Mouse (Mus musculus) liver, embryonic 15.5 days (tissue): ENCODE results near the gene Slc24a1. TPM values are rescaled to one million over a fixed set of nuclear protein-coding genes. Genes with fewer than 3 reads are reported as not detected.

Experiments
- ATAC-seq: fragments of 200-750 bp; cut with Nextera tagmentation; 2 replicates; pipeline ENCODE4 v1.8.0; 2017; ENCODE audit warnings: moderate number of reproducible peaks, mild to moderate bottlenecking, moderate library complexity; ENCODE audit not compliant: insufficient read depth
- H3K27ac ChIP-seq: fragments of 300-500 bp; sonication (generic); replicated peaks from 2 replicates; pipeline ENCODE4 v1.5.1; 2015; ENCODE audit warnings: mild to moderate bottlenecking, inconsistent platforms
- H3K27me3 ChIP-seq: fragments of 300-500 bp; sonication (generic); 2 replicates; pipeline ENCODE4 v1.6.1; 2015; ENCODE audit warnings: mild to moderate bottlenecking, inconsistent platforms
- H3K36me3 ChIP-seq: fragments of 300-500 bp; sonication (generic); replicated peaks from 2 replicates; pipeline ENCODE4 v1.6.1; 2015; ENCODE audit warnings: moderate library complexity, mild to moderate bottlenecking, inconsistent platforms
- H3K4me1 ChIP-seq: fragments of 300-500 bp; sonication (generic); replicated peaks from 2 replicates; pipeline ENCODE4 v1.6.1; 2015; ENCODE audit warnings: inconsistent platforms
- H3K4me2 ChIP-seq: fragments of 300-500 bp; sonication (generic); 2 replicates; pipeline ENCODE4 v1.6.1; 2015; ENCODE audit warnings: moderate library complexity, mild to moderate bottlenecking, inconsistent platforms
- H3K4me3 ChIP-seq: fragments of 300-500 bp; sonication (generic); replicated peaks from 2 replicates; pipeline ENCODE4 v1.5.1; 2015; ENCODE audit warnings: mild to moderate bottlenecking, inconsistent platforms
- H3K9ac ChIP-seq: fragments of 300-500 bp; sonication (generic); 2 replicates; pipeline ENCODE4 v1.6.1; 2015; ENCODE audit warnings: moderate library complexity, mild to moderate bottlenecking, inconsistent platforms
- H3K9me3 ChIP-seq: fragments of 300-500 bp; sonication (generic); replicated peaks from 2 replicates; pipeline ENCODE4 v1.6.1; 2016; ENCODE audit warnings: inconsistent platforms
- WGBS: fragments of 180-500 bp; shearing (Covaris S2); methylation state at CpG from one replicate; pipeline ENCODE4 v1.1.7; 2015; ENCODE audit warnings: mixed read lengths; ENCODE audit not compliant: insufficient replicate concordance; 5-methylcytosine and 5-hydroxymethylcytosine counted together
- polyA plus RNA-seq: library from polyadenylated mRNA; unstranded; fragments of >200 nt; fragmentation: Nextera tagmentation; extraction: Ambion mirVana; gene quantifications from 2 replicates; pipeline ENCODE4 v1.2.1, GENCODE M21; 2015

The Slc24a1 gene
- polyA plus RNA-seq, 1 experiment from 2014 or later, result 0.05 TPM

DNA sequence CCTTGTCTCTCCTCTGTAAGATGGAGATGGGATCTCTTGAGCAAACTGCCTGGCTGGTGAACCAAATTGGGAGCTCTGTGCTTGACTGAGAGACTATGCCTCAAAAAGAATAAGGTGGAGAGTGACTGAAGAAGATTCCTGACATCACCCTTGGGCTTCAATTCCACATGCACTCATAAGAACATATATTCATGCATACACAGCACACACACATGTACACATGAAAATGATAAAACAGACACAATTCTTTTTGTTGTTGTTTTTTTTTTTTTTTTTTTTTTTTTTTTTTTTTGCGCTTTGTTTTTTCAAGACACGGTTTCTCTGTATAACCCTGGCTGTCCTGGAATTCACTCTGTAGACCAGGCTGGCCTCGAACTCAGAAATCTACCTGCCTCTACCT, 5.9 kb upstream of the Slc24a1 start:
- no peak overlapping the region for H3K9ac ChIP-seq
- no peak overlapping the region for H3K4me3 ChIP-seq
- no peaks in the 10 kb centered on the region for H3K27me3 ChIP-seq
- peaks cover 49% of the 10 kb centered on the region for H3K4me1 ChIP-seq
- no peaks in the 10 kb centered on the region for H3K9me3 ChIP-seq
- H3K4me2 ChIP-seq, result no peak overlapping the region
- peaks cover under 1% of the 10 kb centered on the region for H3K36me3 ChIP-seq
- no peak overlapping the region for H3K27ac ChIP-seq
- ATAC-seq, result no peak
- WGBS, result 79% methylated on average over 3 of the region's 3 CpGs

DNA sequence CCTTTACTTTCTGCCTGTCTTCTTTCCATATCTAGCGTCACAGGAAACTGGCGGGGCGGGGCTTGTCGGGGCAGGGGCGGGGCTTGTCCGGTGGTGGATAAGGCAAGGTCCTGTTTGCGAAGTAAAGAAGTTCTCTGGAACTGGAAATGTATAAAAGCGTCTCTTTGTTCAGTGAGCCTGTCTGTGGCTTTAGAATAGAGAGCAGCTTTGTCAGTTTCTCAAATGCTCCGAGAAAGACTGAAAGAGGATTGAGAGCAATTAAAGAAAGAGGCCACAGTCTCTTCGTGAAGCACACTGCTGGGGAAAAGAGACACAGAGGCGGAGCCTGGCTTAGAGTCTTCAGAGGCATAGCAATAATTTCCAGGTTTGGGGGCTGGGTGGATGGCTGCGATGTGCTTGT, 4.9 kb upstream of the Slc24a1 start:
- H3K4me1 ChIP-seq, result peaks cover 48% of the 10 kb centered on the region
- no peaks in the 10 kb centered on the region for H3K9me3 ChIP-seq
- 5% methylated on average over 12 of the region's 12 CpGs for WGBS
- no peak for ATAC-seq
- H3K4me2 ChIP-seq, result peak overlapping the region; percentile 63
- H3K9ac ChIP-seq, result 0 out of 2 replicates have a peak overlapping the region, but pooled peaks have one; percentile 23
- H3K27me3 ChIP-seq, result peaks cover 7% of the 10 kb centered on the region
- peak overlapping the region; percentile 45; the same call in 1 of the 2 replicates for H3K27ac ChIP-seq
- H3K4me3 ChIP-seq, result peak overlapping the region; percentile 42
- H3K36me3 ChIP-seq, result no peaks in the 10 kb centered on the region

DNA sequence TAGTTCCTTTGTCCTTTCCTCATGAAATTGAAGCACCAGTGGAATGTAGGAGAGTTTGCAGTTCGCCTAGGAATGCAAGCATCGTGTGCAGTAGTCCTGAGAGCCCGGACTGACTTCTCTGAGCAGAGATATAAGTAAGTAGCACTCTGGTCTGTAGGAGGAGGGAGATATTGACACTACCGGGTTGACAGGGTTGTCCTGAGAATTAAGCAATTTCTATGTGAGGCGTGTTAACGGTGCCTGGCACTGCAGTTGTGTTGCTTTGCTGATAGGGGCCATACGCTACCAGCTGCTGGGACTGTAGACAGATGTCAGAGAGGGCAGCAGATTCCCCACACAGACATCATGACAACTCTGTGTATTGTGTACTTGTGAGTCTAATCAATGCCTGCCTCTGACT, 1.8 kb upstream of the Slc24a1 start:
- H3K4me2 ChIP-seq, result peak overlapping the region; percentile 25; the same call in 1 of the 2 replicates
- peaks cover 38% of the 10 kb centered on the region for H3K27me3 ChIP-seq
- no peak overlapping the region for H3K9ac ChIP-seq
- no peaks in the 10 kb centered on the region for H3K9me3 ChIP-seq
- peak overlapping the region; percentile 38 for H3K27ac ChIP-seq
- no peak overlapping the region for H3K4me3 ChIP-seq
- no peaks in the 10 kb centered on the region for H3K36me3 ChIP-seq
- peaks cover 36% of the 10 kb centered on the region for H3K4me1 ChIP-seq
- WGBS, result 19% methylated on average over 7 of the region's 7 CpGs
- peak; percentile 77 for ATAC-seq

DNA sequence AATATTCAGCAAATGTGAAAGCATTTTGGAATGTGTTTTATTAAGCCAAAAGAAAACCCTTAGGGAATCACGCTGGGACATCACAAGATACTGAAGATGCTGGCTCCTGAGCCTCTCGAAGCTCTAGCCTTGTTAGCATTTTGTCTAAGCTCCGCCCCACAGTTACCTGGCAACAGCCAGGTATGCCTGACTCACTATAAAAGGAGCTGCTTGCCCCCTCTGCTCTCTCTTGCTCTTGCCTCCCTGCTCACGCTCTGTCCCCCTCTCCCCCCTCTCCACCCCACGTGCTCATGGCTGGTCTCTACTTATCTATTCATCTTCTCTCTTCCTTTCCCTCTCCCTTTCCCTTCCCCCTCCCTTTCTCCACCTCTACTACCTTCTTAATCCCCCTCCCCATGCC, 648 bp upstream of the Slc24a1 start:
- Histone ChIP-seq H3K9me3 (no peaks in the 10 kb centered on the region), H3K4me3 (no peak overlapping the region), H3K4me2 (no peak overlapping the region), H3K4me1 (peaks cover 38% of the 10 kb centered on the region), H3K27me3 (peaks cover 49% of the 10 kb centered on the region), H3K27ac (no peak overlapping the region), H3K36me3 (no peaks in the 10 kb centered on the region), H3K9ac (no peak overlapping the region)
- no peak for ATAC-seq
- 25% methylated on average over 5 of the region's 5 CpGs for WGBS

DNA sequence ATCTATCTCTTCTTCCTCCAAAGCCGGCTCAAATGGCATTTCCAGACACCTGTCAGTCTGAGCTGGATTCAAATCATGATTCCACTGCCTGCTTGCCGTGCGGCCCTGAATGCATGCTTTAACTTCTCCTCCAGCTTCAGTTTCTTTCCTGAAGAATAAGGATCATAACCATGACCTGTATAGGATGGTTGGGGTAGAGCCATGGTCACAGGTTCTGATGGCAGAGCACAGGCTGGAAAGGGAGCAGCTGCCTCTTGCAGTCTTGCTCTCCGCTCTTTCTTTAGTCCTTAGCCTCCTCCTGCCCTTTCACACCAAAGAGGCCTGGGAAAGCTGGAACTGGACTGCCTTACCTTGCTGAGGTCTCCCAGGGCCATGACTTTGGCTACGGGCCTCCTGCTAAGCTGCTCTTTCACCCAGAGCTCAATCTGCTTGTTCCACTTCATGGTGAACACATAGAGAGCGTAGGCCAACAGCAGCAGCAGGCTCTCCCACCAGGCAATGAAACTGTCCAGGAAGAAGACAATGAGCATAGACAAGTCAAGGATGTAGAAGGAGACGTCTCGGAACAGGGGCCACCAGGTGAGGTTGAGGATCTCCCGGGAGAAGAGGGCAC, 3.8 kb downstream of the Slc24a1 start:
- no peak overlapping the region for H3K27ac ChIP-seq
- no peak for ATAC-seq
- no peak overlapping the region for H3K9ac ChIP-seq
- no peak overlapping the region for H3K4me2 ChIP-seq
- H3K36me3 ChIP-seq, result no peaks in the 10 kb centered on the region
- H3K4me3 ChIP-seq, result no peak overlapping the region
- peaks cover 77% of the 10 kb centered on the region for H3K27me3 ChIP-seq
- H3K4me1 ChIP-seq, result peaks cover 13% of the 10 kb centered on the region
- WGBS, result 61% methylated on average over 9 of the region's 9 CpGs
- no peaks in the 10 kb centered on the region for H3K9me3 ChIP-seq

DNA sequence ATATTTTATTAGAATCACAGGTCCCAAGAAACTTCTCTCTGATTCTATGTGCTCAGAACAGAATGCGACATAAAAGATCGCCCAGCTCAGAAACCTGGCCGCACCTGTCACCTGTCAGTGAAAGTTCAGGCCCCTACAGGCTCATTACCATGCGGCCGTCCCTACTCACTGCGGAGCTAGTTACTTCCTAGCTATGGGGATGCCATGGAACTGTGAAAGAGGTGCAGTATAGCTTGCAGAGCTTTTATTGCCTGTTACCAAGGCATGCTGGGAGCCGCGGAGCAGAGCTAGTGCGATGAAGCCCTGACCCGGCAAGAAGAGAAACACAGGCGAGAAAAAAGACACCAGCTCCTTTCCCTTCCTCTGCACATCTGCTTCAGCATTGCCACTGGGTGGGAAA, 7.4 kb downstream of the Slc24a1 start:
- Histone ChIP-seq H3K9ac (no peak overlapping the region), H3K36me3 (no peaks in the 10 kb centered on the region), H3K27ac (no peak overlapping the region), H3K4me3 (no peak overlapping the region), H3K4me2 (no peak overlapping the region), H3K9me3 (no peaks in the 10 kb centered on the region), H3K27me3 (peaks cover 52% of the 10 kb centered on the region), H3K4me1 (peaks cover 10% of the 10 kb centered on the region)
- 36% methylated on average over 11 of the region's 11 CpGs for WGBS
- ATAC-seq, result no peak

DNA sequence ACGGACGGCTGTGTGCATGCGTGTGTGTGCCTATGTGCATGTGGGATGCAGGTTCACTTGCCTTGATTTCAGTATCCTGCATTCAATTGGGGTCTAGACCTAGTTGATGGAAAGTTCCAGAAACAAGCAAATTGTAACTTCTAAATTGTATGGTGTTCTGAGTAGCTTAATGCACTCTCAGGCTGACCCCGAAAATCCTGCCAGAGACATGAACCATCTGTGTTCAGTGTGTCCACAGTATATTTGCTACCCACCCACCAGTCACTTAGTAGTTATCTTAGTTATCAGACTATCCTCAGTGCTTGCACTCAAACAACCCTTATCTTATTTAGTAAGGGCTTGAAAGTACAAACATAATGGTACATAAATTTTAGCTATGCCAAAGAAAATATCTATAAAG, 9.8 kb downstream of the Slc24a1 start:
- Histone ChIP-seq H3K9me3 (no peaks in the 10 kb centered on the region), H3K4me1 (peaks cover 22% of the 10 kb centered on the region), H3K4me2 (no peak overlapping the region), H3K27me3 (peaks cover 31% of the 10 kb centered on the region), H3K36me3 (no peaks in the 10 kb centered on the region), H3K9ac (no peak overlapping the region), H3K4me3 (no peak overlapping the region), H3K27ac (no peak overlapping the region)
- WGBS, result 74% methylated on average over 4 of the region's 4 CpGs
- no peak for ATAC-seq

DNA sequence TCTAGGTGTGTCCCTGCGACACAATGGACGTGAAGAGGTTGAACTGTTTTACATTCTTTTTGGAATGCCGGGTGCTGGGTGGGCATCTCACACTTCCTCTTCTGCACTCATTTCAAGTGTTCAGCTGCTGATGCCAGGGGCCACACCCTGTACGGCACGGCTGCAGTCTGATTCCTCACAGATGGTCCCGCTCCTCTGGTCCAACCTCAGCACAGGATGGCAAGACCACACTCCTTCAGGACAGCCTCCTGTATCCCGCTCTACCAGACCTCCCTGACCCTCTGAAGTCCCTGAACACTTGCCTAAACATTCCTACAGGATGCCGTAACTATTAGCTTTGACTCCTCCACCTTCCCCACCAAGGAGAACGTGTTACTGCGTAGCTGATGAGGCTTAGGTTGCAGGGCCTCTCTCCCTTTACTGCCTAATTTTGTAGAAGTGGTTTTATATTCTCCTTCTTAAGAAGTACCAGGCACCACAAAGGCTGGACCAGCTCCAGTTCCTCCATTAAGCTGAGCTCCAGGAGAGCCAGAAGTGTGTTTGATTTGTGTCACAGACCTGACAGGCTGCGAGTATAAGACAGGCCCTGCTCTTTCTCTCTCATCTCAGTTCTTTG, 10.6 kb downstream of the Slc24a1 start:
- H3K9me3 ChIP-seq, result no peaks in the 10 kb centered on the region
- peaks cover 25% of the 10 kb centered on the region for H3K27me3 ChIP-seq
- no peak for ATAC-seq
- H3K36me3 ChIP-seq, result no peaks in the 10 kb centered on the region
- whole genome bisulfite sequencing, result 73% methylated on average over 11 of the region's 11 CpGs
- H3K9ac ChIP-seq, result no peak overlapping the region
- no peak overlapping the region for H3K4me2 ChIP-seq
- H3K27ac ChIP-seq, result no peak overlapping the region
- peaks cover 30% of the 10 kb centered on the region for H3K4me1 ChIP-seq
- H3K4me3 ChIP-seq, result no peak overlapping the region

DNA sequence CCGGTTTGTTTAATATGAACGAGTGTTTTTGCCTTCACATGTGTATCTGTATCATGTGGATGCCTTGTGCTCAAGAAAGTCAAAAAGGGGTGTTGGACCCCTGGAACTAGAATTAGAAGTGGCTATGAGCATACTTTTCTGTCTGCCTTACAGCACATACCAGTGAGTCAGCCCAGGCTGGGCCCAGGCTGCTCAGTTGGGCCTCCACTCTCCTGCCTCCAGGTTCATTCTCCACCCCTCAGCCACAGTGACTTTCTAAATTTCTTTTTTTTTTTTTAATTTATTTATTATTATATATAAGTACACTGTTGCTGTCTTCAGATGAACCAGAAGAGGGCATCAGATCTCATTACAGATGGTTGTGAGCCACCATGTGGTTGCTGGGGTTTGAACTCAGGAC, 11.6 kb downstream of the Slc24a1 start:
- no peak overlapping the region for H3K9ac ChIP-seq
- ATAC-seq, result no peak
- H3K4me1 ChIP-seq, result peaks cover 40% of the 10 kb centered on the region
- H3K4me3 ChIP-seq, result no peak overlapping the region
- H3K9me3 ChIP-seq, result no peaks in the 10 kb centered on the region
- peaks cover 18% of the 10 kb centered on the region for H3K27me3 ChIP-seq
- H3K4me2 ChIP-seq, result no peak overlapping the region
- no peak overlapping the region for H3K27ac ChIP-seq
- WGBS, result 57% methylated on average over 2 of the region's 2 CpGs
- no peaks in the 10 kb centered on the region for H3K36me3 ChIP-seq

DNA sequence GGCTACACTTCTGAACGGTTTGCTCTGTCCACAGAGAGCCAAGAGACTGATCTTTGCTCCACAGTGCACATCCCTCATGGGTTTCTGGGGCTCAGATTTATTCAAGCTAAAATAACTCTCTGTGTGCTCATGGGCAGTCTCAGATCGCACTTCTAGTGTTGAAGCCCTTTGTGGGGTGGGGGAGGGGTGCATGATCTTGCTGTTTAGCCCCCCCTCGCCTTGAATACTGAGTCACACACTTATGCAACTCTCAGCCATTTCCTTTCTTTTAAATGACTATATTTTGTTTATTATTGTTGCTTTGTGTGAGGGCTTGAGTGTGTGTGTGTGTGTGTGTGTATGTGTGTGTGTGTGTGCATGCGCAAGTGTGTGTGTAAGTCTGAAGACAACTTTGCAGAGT, 12.1 kb downstream of the Slc24a1 start:
- no peaks in the 10 kb centered on the region for H3K9me3 ChIP-seq
- peak overlapping the region; percentile 56 for H3K4me2 ChIP-seq
- 0 out of 2 replicates have a peak overlapping the region, but pooled peaks have one; percentile 9 for H3K4me3 ChIP-seq
- H3K27ac ChIP-seq, result peak overlapping the region; percentile 58
- WGBS, result 23% methylated on average over 4 of the region's 4 CpGs
- H3K9ac ChIP-seq, result no peak overlapping the region
- ATAC-seq, result no peak
- peaks cover 14% of the 10 kb centered on the region for H3K27me3 ChIP-seq
- peaks cover 45% of the 10 kb centered on the region for H3K4me1 ChIP-seq
- H3K36me3 ChIP-seq, result no peaks in the 10 kb centered on the region

DNA sequence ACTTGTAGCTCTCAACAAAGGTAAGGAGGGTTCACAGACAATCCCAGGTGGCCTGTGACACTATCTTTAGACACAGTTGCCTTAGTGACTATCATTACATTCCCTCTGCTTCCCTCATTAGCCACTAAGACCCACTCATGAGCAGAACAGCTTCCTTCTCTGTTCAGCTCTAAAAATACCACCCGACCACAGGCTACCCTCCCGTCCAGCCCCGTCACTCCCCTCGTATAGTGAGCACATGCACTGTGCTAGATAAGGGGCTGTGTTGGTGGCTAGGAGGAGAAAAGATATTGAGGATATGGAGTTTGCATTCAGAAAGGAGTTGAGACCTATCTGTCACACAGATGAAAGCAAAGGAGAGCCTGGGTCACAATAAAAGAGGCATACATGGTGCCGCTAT, 12.9 kb downstream of the Slc24a1 start:
- ATAC-seq, result peak; percentile 50
- H3K36me3 ChIP-seq, result no peaks in the 10 kb centered on the region
- H3K9ac ChIP-seq, result no peak overlapping the region
- H3K27ac ChIP-seq, result peak overlapping the region; percentile 58
- 12% methylated on average over 5 of the region's 5 CpGs for WGBS
- H3K4me1 ChIP-seq, result peaks cover 53% of the 10 kb centered on the region
- H3K27me3 ChIP-seq, result peaks cover 10% of the 10 kb centered on the region
- 0 out of 2 replicates have a peak overlapping the region, but pooled peaks have one; percentile 9 for H3K4me3 ChIP-seq
- H3K9me3 ChIP-seq, result no peaks in the 10 kb centered on the region
- peak overlapping the region; percentile 56 for H3K4me2 ChIP-seq
